Mouse (Mus musculus) midbrain, embryonic 14.5 days (tissue): Measurements from ENCODE around the gene Samd8. TPM values are rescaled to one million over a fixed set of nuclear protein-coding genes. Genes with fewer than 3 reads are reported as not detected.

Experiments used
- ATAC-seq: fragments of 200-750 bp; cut with Nextera tagmentation; 2 replicates; pipeline ENCODE4 v1.8.0; 2017; ENCODE audit warnings: moderate number of reproducible peaks, moderate library complexity; ENCODE audit not compliant: low FRiP score, low TSS enrichment
- DNase-seq: peaks from one replicate; pipeline ENCODE4 v3.0.0-alpha.2; 2015
- H3K27ac ChIP-seq: fragments of 300-500 bp; sonication (generic); replicated peaks from 2 replicates; pipeline ENCODE4 v1.5.1; 2014; ENCODE audit warnings: mild to moderate bottlenecking, low read depth, low read length, moderate library complexity
- H3K27me3 ChIP-seq: fragments of 300-500 bp; sonication (generic); 2 replicates; pipeline ENCODE4 v1.6.1; 2014; ENCODE audit warnings: low read length, control low read depth, mixed read lengths; ENCODE audit not compliant: control insufficient read depth, insufficient read depth
- H3K36me3 ChIP-seq: fragments of 300-500 bp; sonication (generic); 2 replicates; pipeline ENCODE4 v1.6.1; 2014; ENCODE audit warnings: low read length, control low read depth; ENCODE audit not compliant: control insufficient read depth, insufficient read depth
- H3K4me1 ChIP-seq: fragments of 300-500 bp; sonication (generic); 2 replicates; pipeline ENCODE4 v1.6.1; 2014; ENCODE audit warnings: mild to moderate bottlenecking, antibody characterized with exemption, low read length, control low read depth; ENCODE audit not compliant: control insufficient read depth, insufficient read depth
- H3K4me2 ChIP-seq: fragments of 300-500 bp; sonication (generic); 2 replicates; pipeline ENCODE4 v1.6.1; 2014; ENCODE audit warnings: mild to moderate bottlenecking, low read length, moderate library complexity
- H3K4me3 ChIP-seq: fragments of 300-500 bp; sonication (generic); replicated peaks from 2 replicates; pipeline ENCODE4 v1.5.1; 2014; ENCODE audit warnings: low read depth, low read length
- H3K9ac ChIP-seq: fragments of 300-500 bp; sonication (generic); replicated peaks from 2 replicates; pipeline ENCODE4 v1.6.1; 2014; ENCODE audit warnings: mild to moderate bottlenecking, low read length, moderate library complexity
- H3K9me3 ChIP-seq: fragments of 300-500 bp; sonication (generic); 2 replicates; pipeline ENCODE4 v1.6.1; 2016; ENCODE audit warnings: low read length, control low read depth, mixed read lengths; ENCODE audit not compliant: control insufficient read depth
- WGBS: fragments of 180-500 bp; shearing (Covaris S2); extraction: QIAGEN DNeasy Blood & Tissue Kit; methylation state at CpG from one replicate; pipeline ENCODE4 v1.1.7; 2014; 5-methylcytosine and 5-hydroxymethylcytosine counted together
- polyA plus RNA-seq: library from polyadenylated mRNA; unstranded; fragments of >200 nt; fragmentation: Nextera tagmentation; extraction: Ambion mirVana; gene quantifications from 2 replicates; pipeline ENCODE4 v1.2.1, GENCODE M21; 2014

The Samd8 gene
- polyA plus RNA-seq, 1 experiment from 2014 or later = 23.4 TPM

DNA sequence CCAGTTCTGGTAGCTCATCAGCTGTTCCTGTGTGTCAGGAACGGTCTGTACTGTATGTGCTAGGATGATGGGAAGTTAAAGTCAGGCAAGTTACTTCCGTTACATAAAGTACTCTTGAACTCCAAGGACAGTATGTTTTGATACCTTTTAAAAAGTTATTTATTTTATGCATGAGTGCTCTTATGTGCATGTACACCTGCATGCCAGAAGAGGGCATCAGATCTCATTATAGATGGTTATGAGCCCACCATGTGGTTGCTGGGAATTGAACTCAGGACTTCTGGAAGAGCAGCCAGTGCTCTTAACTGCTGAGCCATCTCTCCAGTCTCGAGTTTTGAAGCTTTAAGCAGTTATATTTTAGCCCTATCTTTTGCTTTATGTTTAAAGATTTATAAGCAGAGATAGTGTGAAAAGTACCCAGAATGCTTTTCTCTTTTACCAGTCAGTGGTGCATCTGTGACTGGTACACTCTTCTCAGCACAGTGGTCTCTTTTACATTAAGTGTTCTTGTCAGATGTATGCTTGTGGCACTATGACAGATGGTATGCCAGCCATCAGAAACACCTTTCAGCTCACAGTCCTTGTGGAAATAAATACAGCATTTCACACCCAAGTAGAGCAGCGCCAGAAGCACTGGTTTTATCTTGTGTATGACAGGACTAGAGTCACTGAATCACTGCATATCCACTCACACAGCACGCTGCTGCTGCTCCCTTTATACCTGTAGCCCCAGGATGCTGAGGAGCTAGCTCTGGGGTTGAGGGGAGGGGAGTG, 91.7 kb downstream of the Samd8 start:
- no peak for DNase-seq
- H3K9me3 ChIP-seq = no peaks in the 10 kb centered on the region

GRCm38 (mm10) chr14:21843263-21843662, 92.9 kb downstream of the Samd8 start:
- Histone ChIP-seq H3K4me1 (peaks cover 9% of the 10 kb centered on the region; the same call in 1 of the 2 replicates), H3K27me3 (no peaks in the 10 kb centered on the region), H3K36me3 (peaks cover 80% of the 10 kb centered on the region), H3K9ac (no peak overlapping the region), H3K4me2 (no peak overlapping the region), H3K27ac (no peak overlapping the region), H3K9me3 (no peaks in the 10 kb centered on the region), H3K4me3 (no peak overlapping the region)
- no peak for ATAC-seq
- no peak for DNase-seq
- 88% methylated on average over 6 of the region's 6 CpGs for WGBS

More for the DNA sequence above, 91.7 kb downstream of the Samd8 start:
- Histone ChIP-seq H3K27me3 (no peaks in the 10 kb centered on the region), H3K4me3 (no peak overlapping the region), H3K27ac (no peak overlapping the region), H3K4me1 (peaks cover under 1% of the 10 kb centered on the region; the same call in 1 of the 2 replicates), H3K9ac (no peak overlapping the region), H3K36me3 (peaks cover 93% of the 10 kb centered on the region), H3K4me2 (no peak overlapping the region)
- 95% methylated on average over 5 of the region's 5 CpGs for WGBS
- no peak for ATAC-seq

DNA sequence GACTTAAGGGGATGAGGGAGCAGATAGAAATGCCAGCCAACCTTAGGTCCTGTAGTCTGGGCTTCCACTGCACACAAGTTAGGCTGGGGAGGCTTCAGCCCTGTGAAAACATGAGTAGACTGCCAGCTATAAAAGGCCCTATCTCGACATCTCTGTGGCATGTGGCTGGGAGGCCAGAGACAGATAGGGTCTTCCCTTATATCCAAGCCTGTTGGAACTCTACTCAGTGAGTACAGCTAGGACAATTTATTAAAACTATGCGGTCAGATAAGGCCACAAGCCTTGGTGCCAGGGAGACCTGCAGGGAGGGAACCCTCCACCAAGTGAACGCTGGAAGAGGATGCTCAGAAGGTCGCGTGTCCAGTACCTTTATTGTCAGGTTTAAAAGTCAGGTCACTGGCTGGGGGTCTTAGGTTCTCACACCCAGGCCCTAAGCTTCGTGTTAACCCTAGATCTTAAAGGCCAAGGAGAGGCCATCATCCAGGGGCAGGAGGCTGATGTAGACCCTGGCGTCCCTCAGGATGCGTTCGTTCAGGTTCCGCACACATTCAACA, 96.6 kb downstream of the Samd8 start:
- no peak overlapping the region for H3K9ac ChIP-seq
- WGBS = 20% methylated on average over 10 of the region's 10 CpGs
- H3K4me1 ChIP-seq = peaks cover 9% of the 10 kb centered on the region; the same call in 1 of the 2 replicates
- no peaks in the 10 kb centered on the region for H3K27me3 ChIP-seq
- peaks cover 46% of the 10 kb centered on the region for H3K36me3 ChIP-seq
- peak overlapping the region; percentile 61 for H3K4me3 ChIP-seq
- no peaks in the 10 kb centered on the region for H3K9me3 ChIP-seq
- ATAC-seq (no peak), DNase-seq (no peak)
- H3K4me2 ChIP-seq = peak overlapping the region; percentile 99
- no peak overlapping the region for H3K27ac ChIP-seq

DNA sequence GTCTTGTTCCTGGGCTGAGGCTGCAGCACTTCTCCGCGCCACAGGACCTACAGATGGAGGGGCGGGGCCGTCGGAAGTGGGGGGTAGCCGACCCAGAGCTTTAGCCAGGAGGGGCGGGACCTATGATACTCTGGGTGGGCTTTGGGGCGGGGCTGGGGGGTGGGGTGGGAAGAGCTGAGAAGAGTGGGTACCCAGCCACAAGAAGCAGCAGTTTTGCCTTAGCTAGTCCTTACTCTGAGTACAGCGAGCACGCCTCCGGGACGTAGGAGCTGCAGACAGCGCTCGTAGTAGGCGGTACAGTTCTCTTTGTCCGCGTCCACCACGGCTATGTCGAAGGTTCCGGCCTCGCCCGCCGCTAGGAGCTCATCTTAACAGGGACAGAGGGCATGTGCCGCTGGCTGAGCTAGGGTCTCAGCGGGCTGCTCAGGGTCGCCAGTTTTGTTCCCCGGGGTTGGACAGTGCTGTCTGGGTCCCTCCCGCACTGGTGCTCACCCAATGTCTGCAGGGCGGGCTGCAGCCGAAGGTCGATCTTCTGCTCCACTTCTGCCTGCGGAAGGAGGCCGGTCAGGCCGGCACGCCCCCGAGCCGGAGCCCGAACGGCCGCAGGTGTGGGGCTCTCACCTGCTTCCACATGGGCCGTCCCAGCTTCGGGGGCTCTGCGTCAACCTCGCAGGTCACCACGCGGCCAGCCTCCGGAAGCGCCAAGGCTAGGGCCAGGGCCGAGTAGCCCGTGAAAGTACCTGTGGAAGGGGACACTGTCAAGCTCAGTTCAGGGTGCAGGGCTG, 97.2 kb downstream of the Samd8 start:
- peaks cover 9% of the 10 kb centered on the region; the same call in 1 of the 2 replicates for H3K4me1 ChIP-seq
- H3K27ac ChIP-seq = peak overlapping the region; percentile 55; the same call in 1 of the 2 replicates
- DNase-seq (peak; percentile 72), ATAC-seq (peak; percentile 35; the same call in 1 of the 2 replicates)
- under 1% methylated on average over 50 of the region's 50 CpGs for WGBS
- peak overlapping the region; percentile 61 for H3K4me3 ChIP-seq
- H3K9ac ChIP-seq = peak overlapping the region; percentile 81
- H3K4me2 ChIP-seq = peak overlapping the region; percentile 99
- H3K36me3 ChIP-seq = peaks cover 39% of the 10 kb centered on the region
- no peaks in the 10 kb centered on the region for H3K9me3 ChIP-seq
- no peaks in the 10 kb centered on the region for H3K27me3 ChIP-seq

Other genes starting within 250 kb of the Samd8 start
- gene Dupd1, start 36.0 kb upstream of the Samd8 start, polyA plus RNA-seq = not detected in 2 replicates
- gene Dusp13, start 650 bp downstream of the Samd8 start, polyA plus RNA-seq = not detected in 2 replicates
- gene Vdac2, start 74.7 kb downstream of the Samd8 start, polyA plus RNA-seq = 266 and 297 TPM in 2 replicates
- 38.8 and 55.7 TPM in 2 replicates for gene Comtd1, start 98.4 kb downstream of the Samd8 start, polyA plus RNA-seq
- 4.4 and 5.0 TPM in 2 replicates for gene Zfp503, start 239.1 kb downstream of the Samd8 start, polyA plus RNA-seq